Mouse (Mus musculus): Measurements from ENCODE around the gene Tgm1.

Tgm1 gene

GRCm38 (mm10) chr14:55671833-55672740 is 41.6 kb downstream of the Tgm1 start, which contains the start of the genes Gmpr2 and Nedd8:
Gene Gmpr2, plus strand, starts transcription at chr14:55671941.
Gene Nedd8, minus strand, starts transcription at chr14:55672124.
- peak; percentile 92 for DNase-seq (ENCODE audit: low spot score)

- peak; percentile 33 for DNase-seq (ENCODE audit: low spot score)
Observed at GRCm38 (mm10) chr14:55671486-55671832, 42.3 kb downstream of the Tgm1 start.

GRCm38 (mm10) chr14:55660636-55661035 is 53.1 kb downstream of the Tgm1 start:
- DNase-seq (ENCODE audit: low spot score): no peak

GRCm38 (mm10) chr14:55659960-55660573 is 53.7 kb downstream of the Tgm1 start, which contains the start of gene Mdp1:
Gene Mdp1, minus strand, starts transcription at chr14:55660508.
- peak; percentile 64 for DNase-seq (ENCODE audit: low spot score)

- no peak for DNase-seq (ENCODE audit: low spot score)
Observed at GRCm38 (mm10) chr14:55658011-55658410, 55.7 kb downstream of the Tgm1 start.

- no peak for DNase-seq (ENCODE audit: low spot score)
Observed at GRCm38 (mm10) chr14:55656935-55657334, 56.8 kb downstream of the Tgm1 start.

GRCm38 (mm10) chr14:55651528-55651927 is 62.2 kb downstream of the Tgm1 start:
- no peak for DNase-seq (ENCODE audit: low spot score)

Data from left cerebral cortex, adult 11 months (tissue).